Mouse (Mus musculus): Measurements from ENCODE around the gene Tmem54. TPM values are rescaled to one million over a fixed set of nuclear protein-coding genes. Genes with fewer than 3 reads are reported as not detected.

Tmem54 gene
- total RNA-seq, 1 experiment from 2014 or later: not detected

GRCm38 (mm10) chr4:129124652-129125146, 19.4 kb downstream of the Tmem54 start:
- no peak for ATAC-seq (ENCODE audit: extremely low read depth, insufficient number of reproducible peaks, low FRiP score, poor library complexity, severe bottlenecking)

GRCm38 (mm10) chr4:129125736-129126451, 20.5 kb downstream of the Tmem54 start:
- ATAC-seq (ENCODE audit: extremely low read depth, insufficient number of reproducible peaks, low FRiP score, poor library complexity, severe bottlenecking): no peak

DNA sequence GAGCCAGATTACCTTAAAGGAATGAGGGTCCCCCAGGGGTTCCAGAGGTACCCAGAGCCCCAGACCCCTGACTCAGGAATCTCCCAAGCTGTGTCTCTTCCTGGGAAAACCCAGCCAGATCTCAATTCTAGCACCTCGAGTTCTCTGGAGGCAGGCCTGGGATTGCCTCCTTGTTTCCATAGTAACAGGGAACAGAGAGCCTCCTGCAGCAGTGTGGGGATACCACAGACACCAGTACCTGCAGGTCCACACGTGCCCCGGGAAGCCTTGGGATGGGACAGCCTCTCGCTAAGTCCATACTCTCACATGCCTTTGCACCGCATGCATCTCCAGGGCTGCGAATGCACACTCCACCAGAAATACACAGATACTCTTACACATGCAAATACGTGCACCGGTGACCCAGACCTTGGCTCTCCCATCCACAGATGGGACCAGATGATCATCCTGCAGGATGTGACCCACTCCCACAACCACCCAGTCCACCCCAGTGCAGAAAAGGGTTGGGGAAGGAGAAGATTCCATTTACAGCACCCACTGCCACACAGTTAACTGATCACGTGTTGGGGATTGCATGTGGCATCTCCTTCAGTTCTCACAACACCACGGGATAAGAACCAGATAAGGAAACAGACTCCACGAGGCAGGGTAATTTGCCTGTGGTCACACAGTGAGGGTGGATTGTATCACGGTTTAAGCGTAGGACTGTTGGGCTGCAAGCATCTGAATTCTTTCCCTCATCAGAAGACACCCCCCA, 23.4 kb downstream of the Tmem54 start:
- no peak for ATAC-seq (ENCODE audit: extremely low read depth, insufficient number of reproducible peaks, low FRiP score, poor library complexity, severe bottlenecking)

DNA sequence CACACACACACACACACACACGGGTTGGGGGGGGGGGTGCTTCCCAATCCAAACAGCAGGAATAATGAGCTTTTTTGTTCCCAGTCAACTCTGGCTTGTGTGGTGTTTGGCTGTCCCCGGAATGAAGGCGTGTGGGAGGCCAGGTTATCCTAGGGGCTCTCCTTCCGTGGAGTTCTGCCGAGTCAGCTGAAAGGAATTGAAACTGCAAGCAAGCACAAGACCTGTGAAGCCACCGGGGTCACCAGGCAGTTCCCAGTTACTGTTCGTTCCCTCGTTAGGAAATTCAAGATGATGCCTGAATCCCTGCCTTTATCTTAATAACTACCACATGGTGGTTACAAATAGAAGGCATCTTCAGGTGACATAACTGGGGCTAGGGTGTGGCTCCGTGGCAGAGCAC, 24.0 kb downstream of the Tmem54 start:
- ATAC-seq (ENCODE audit: extremely low read depth, insufficient number of reproducible peaks, low FRiP score, poor library complexity, severe bottlenecking): no peak

DNA sequence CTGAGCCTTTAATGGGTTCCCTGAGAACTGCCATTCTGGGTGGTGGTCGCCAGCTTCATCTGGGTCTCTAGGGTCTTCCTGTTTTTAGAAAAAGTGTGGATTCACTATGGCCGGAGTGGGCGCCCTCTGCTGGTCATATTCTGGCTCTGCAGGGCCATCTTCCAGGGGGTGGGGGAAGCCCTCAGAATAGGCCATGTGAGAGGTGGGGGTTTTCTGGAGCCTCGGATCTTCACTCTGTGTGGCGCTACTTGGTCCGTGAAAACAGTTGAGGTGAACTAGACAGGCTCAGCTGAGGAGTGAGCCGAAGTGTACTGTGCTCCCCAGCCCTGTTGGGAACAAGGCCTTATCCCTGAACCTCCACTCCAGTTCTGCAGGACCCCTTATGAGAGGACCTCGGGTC, 24.8 kb downstream of the Tmem54 start:
- ATAC-seq (ENCODE audit: extremely low read depth, insufficient number of reproducible peaks, low FRiP score, poor library complexity, severe bottlenecking): peak; percentile 30; the same call in 1 of the 2 replicates

- ATAC-seq (ENCODE audit: extremely low read depth, insufficient number of reproducible peaks, low FRiP score, poor library complexity, severe bottlenecking): peak; percentile 40
Observed at GRCm38 (mm10) chr4:129130755-129131303, 25.5 kb downstream of the Tmem54 start.

GRCm38 (mm10) chr4:129134799-129135585, 29.6 kb downstream of the Tmem54 start:
- ATAC-seq (ENCODE audit: extremely low read depth, insufficient number of reproducible peaks, low FRiP score, poor library complexity, severe bottlenecking): no peak

DNA sequence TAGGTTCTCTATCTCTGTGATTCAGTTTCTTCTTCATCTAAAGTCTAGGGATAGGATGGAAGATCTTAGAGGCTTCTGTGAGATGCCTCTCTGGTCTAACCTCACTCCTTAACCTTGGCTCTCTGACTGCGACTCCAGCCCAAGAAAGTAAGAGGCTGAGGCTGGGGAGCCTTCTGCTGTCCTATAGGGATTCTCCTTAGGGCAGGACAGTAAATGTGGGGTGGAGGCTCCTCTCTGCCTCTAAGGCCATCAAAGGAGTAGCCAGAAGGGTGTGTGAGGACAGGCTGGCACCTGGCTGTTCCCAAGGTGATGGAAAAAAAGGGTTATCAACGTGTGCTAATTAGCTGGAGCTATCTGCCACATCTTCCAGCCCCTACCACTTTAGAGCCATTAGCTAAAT, 30.3 kb downstream of the Tmem54 start:
- ATAC-seq (ENCODE audit: extremely low read depth, insufficient number of reproducible peaks, low FRiP score, poor library complexity, severe bottlenecking): no peak

- ATAC-seq (ENCODE audit: extremely low read depth, insufficient number of reproducible peaks, low FRiP score, poor library complexity, severe bottlenecking): no peak
Observed at GRCm38 (mm10) chr4:129136189-129136578, 30.8 kb downstream of the Tmem54 start.

DNA sequence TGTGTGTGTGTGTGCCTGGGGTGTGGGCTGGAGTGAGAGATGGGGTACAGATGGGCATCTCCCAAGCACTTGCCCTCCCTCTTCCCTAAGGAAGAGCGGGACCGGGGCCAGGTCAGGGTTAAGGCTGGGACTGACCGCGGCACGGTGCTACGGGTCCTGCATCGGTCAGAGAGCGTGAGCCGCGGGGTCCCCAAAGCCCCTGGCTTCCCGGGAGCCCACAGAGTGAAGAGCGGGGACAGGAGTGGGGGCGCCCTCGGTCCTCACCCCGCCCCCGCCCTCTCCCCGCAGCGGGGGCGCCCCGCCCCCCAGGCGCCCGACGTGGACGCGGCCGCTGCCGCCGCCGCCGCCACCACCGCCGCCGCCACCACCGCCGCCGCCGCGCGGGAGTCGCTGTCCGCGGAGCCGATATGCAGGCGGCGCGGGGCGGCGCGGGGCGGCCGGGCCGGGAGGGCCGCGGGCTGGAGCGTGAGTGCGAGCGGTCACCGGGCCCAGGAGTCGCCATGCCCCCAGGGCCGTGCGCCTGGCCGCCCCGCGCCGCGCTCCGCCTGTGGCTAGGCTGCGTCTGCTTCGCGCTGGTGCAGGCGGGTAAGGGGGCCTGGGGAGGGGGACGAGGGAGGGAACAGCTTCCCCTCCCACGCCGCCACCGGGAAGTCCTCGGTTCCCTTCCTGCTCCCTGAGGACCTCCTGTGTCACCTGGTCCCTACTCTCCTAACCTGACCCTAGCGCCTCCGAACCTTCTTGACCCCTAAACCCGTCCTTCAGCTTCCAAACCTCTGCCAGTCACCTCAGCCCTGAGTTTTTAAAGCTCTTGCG, 31.4 kb downstream of the Tmem54 start, which contains the start of gene Fndc5:
Fndc5 (plus strand) TSS at position 421 of the 813 bp plus-strand sequence.
- ATAC-seq (ENCODE audit: extremely low read depth, insufficient number of reproducible peaks, low FRiP score, poor library complexity, severe bottlenecking): no peak

DNA sequence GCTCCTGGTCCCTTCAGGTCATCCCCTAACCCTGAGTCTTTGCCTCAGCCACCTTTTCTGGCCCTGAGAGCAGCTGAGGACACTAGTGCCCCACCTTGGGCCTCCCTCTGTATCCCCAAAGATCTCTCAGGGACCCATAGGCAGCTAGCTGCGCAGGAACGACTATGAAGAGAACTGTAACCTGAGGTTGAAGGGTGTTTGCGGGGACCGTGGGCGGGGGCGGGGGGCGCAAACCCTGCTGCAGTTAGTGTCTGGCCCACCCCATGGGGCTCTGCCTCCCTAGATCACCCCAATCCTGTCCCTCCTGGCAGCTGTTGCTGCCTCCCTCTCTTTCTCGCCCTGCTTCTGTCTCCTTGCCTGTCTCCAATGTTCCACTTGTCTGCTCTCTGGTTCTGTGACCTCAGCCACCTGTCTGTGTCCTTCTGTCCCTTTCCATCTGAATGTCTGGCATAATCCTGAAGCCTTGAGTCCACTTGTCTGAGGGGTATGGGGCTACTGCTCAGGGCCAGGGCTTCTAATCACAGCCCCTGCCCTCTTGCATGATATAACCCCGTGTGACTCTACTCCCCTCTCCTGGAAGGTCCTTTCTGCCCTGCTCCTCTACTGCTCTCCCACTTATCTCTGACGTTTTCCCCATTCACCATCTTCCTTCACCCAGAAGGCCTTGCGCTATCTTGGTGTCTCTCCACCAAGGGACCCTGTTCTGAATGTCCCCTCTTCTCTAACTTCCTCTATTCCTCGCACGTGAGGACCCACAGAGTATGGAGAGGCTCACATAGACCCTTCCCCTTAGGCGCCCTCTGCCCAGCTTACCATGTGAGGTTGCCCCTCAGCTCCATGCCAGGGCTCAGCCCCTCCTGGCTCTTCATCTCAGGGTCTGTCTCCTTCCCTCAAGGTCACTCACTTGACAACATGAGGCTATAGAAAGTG, 32.3 kb downstream of the Tmem54 start:
- no peak for ATAC-seq (ENCODE audit: extremely low read depth, insufficient number of reproducible peaks, low FRiP score, poor library complexity, severe bottlenecking)

- no peak for ATAC-seq (ENCODE audit: extremely low read depth, insufficient number of reproducible peaks, low FRiP score, poor library complexity, severe bottlenecking)
Observed at GRCm38 (mm10) chr4:129139642-129140041, 34.3 kb downstream of the Tmem54 start.

DNA sequence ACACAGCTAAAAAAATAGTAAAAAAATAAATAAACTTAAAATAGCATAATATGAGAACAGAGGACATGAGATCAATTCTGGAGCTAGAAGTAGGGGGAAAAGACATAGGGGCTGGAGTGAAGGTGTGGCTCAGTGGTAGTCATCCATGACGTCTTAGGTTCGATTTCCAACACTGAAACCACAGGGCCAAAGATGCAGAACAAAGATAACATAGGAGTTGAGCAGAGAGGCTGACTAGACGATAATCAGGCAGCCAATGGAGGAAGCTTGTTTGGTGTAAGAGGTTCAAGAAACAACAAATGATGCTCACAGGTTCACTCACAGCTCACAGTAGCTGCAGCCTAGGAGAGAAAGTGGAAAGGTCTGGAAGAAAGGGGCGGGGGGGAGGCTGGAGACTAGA, 35.5 kb downstream of the Tmem54 start:
- no peak for ATAC-seq (ENCODE audit: extremely low read depth, insufficient number of reproducible peaks, low FRiP score, poor library complexity, severe bottlenecking)

DNA sequence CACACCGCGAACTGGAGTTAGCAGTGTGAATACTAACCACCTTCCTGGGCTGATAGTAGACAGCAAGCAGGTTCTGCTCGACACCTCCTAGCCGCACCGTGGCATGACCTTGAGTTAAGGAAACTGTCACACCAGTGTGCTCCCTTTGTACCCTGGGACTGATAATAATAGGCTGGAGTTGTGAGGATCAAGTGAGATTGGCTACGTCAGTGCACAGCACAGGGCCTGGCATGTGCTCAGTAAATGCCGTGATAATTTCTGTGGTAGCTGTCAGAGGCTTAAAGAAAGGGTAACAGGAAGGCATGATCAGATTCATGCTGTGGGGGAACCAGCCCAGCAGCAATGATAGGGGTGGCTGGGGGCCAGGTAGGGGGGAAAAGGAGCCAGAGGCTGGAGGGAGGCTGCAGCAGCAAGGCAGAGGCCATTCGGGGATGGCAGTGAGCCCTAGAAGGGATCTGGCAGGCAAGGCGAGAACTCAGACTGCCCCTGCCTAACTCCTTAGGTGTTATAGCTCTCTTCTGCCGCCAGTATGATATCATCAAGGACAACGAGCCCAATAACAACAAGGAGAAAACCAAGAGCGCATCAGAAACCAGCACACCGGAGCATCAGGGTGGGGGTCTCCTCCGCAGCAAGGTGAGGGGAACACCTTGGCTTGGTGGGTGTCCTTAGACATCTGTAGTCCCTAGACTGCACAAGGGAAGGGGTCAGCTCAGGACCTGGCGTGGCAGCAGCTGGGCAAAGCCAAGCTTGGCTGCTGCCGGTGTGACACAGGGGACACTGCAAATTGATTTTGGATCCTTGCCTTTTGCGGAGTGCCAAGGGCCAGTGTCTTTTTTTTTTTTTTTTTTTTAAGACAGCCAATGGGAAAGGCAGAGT, 36.5 kb downstream of the Tmem54 start:
- no peak for ATAC-seq (ENCODE audit: extremely low read depth, insufficient number of reproducible peaks, low FRiP score, poor library complexity, severe bottlenecking)

- no peak for ATAC-seq (ENCODE audit: extremely low read depth, insufficient number of reproducible peaks, low FRiP score, poor library complexity, severe bottlenecking)
Observed at GRCm38 (mm10) chr4:129142439-129143045, 37.2 kb downstream of the Tmem54 start.

DNA sequence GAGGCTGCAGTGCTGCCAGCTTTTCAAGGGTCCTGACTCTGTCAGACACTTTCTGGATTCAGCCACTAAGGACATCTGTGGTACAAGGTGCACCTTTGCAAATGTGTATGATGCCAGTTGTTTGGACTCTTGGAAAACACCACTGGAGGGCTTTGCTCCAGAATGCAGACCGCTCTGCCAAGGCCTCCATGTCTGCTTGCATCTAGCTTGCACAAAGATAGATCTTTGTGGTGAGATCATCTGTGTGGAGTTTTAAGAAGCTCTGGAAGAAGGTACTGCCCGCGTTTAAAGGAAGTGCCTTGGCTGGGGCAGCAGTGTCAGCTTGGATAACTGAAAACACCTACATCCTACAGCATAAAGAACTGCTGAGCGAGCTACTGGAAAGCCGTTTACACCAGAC, 38.2 kb downstream of the Tmem54 start:
- no peak for ATAC-seq (ENCODE audit: extremely low read depth, insufficient number of reproducible peaks, low FRiP score, poor library complexity, severe bottlenecking)

All from neutrophil, adult 5-6 weeks (primary cell).